Mouse (Mus musculus): ENCODE results near the gene Slc25a4.
A peak's percentile ranks its signal among the peaks of the same experiment; 100 is the strongest.

- TF ChIP-seq CTCF (IDR thresholded peaks at IDR 0.05; ENCODE audit: insufficient read depth, low read length) (no peak), POLR2A (IDR thresholded peaks at IDR 0.05; ENCODE audit: borderline replicate concordance, extremely low read depth, low read depth, low read length) (peak; percentile 94)
These were observed 47.9 kb downstream of the Slc25a4 start for GRCm38 (mm10) chr8:46162953-46163869.
